Mouse (Mus musculus) liver, adult 2 months (tissue): Measurements from ENCODE around the gene Olfr722.

Source experiments
- CTCF ChIP-seq: fragments of 200-500 bp; IDR thresholded peaks from 2 replicates; pipeline ENCODE4 v1.5.1; 2011; ENCODE audit warnings: low read depth, low read length, control low read depth
- POLR2A ChIP-seq: fragments of 200-500 bp; IDR thresholded peaks from 2 replicates; pipeline ENCODE4 v1.6.1; 2011; ENCODE audit warnings: low read length, control low read depth; ENCODE audit not compliant: insufficient read depth; ENCODE audit errors: extremely low read depth

GRCm38 (mm10) chr14:49901899-49902298 is at the start of gene Olfr722:
- TF ChIP-seq CTCF (no peak), POLR2A (no peak)
